Mouse (Mus musculus): ENCODE results near the gene Donson.
"Not testable (repeated sequence)": the region's sequence is repeated elsewhere in the genome, so short reads cannot be mapped to it uniquely, and the experiment has no call there.

The Donson gene

GRCm38 (mm10) chr16:91688023-91688618 is 449 bp downstream of the Donson start:
- DNase-seq: no peak

- no peak for DNase-seq
Measured at GRCm38 (mm10) chr16:91686369-91686768, 2.2 kb downstream of the Donson start.

- no peak for DNase-seq
Measured at GRCm38 (mm10) chr16:91685526-91685925, 3.0 kb downstream of the Donson start.

GRCm38 (mm10) chr16:91680656-91681055 is 7.9 kb downstream of the Donson start:
- no peak for DNase-seq

GRCm38 (mm10) chr16:91678147-91678911 is 10.2 kb downstream of the Donson start:
- no peak for DNase-seq

- no peak for DNase-seq
Measured at GRCm38 (mm10) chr16:91674500-91674899, 14.1 kb downstream of the Donson start.

- no peak for DNase-seq
Measured at GRCm38 (mm10) chr16:91663795-91664194, 24.8 kb downstream of the Donson start.

DNA sequence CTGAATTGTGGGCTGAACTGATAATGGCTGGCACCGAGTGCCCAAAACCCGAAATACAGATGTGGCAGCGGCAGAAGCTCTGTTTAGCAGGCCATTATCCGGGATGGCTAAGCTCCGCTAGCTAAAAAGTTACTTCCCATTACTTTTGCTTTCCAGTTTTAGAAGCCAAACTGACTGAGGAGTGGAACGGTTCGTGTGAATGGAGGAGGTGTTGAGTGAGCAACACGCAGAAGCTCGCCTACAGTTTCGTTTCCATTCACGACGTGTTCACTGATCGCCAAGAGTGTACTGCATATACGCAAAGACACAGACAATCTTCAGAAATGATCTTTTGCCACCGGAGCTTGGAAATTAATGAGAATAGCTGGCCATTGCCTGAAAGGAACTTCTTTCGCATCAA is 26.2 kb downstream of the Donson start:
- DNase-seq: no peak

DNA sequence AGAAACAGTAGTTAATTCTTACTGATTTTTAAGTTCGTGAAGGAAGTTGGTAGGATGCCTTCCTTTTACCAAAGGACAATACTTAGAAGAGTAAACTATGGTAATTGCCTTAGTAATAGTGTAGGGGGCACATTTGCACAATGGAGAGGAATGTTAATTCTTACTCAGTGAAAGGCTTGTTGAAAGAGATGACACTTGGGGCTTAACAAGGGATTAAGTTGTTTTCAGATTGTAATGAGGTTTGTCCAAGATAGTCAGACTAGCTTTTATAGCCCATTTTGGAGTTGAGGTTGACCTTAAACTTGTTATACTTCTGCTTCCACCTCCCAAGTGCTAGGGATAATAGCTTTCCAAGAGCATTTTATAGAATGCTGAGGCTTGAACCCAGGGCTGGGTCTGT is 27.2 kb downstream of the Donson start:
- DNase-seq: no peak

DNA sequence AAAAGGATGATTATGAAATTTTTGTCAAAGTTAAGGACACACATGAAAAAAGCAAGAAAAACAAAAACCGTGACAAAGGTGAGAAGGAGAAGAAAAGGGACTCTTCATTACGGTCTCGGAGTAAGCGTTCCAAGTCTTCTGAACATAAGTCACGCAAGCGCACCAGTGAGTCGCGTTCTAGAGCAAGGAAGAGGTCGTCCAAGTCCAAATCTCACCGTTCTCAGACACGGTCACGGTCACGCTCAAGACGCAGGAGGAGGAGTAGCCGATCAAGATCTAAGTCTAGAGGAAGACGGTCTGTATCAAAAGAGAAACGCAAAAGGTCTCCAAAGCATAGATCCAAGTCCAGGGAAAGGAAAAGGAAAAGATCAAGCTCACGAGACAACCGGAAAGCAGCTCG is 28.8 kb downstream of the Donson start:
- DNase-seq: no peak

GRCm38 (mm10) chr16:91658471-91658870 is 30.1 kb downstream of the Donson start:
- no peak for DNase-seq

- no peak for DNase-seq
Measured at GRCm38 (mm10) chr16:91657285-91657684, 31.3 kb downstream of the Donson start.

GRCm38 (mm10) chr16:91655285-91655684 is 33.3 kb downstream of the Donson start:
- DNase-seq: no peak

- DNase-seq: no peak
Measured at GRCm38 (mm10) chr16:91652191-91652590, 36.4 kb downstream of the Donson start.

DNA sequence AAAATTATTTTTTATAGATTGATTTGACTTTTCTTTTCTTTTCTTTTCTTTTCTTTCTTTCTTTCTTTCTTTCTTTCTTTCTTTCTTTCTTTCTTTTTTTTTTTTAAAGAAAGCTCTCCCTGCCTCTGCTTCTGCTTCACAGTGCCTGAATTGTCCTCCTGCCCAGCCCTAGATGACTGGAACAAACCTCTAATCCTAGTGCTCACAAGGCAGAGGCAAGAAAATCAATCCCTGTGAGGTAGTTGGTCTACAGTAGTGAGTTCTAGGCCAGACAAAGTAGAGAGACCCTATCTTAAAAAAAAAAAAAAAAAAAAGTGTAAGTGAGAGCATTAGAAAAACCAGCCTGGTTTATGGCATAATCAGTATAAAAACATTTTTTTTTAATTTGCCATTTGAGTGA is 38.8 kb downstream of the Donson start:
- DNase-seq: no peak

DNA sequence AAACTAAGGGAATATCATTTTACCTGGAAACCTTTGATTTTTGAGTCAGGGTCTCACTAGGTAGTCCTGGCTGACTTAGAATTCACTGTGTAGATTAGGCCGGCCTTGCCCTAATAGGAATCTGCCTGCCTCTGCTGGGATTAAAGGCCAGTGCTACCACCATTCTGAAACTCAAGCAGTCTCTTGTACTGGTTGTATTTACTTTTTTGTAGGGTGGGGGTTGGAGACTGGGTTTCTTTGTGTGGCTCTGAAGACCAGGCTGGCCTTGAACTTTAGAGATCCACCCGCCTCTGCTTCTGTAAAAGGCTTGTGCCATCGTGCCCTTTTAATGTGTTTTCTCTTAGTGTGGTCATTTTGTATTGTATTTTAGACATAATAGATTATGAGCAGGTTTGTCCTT is 39.3 kb downstream of the Donson start:
- no peak for DNase-seq

GRCm38 (mm10) chr16:91648220-91648550 is 40.4 kb downstream of the Donson start:
- peak; percentile 86 for DNase-seq

DNA sequence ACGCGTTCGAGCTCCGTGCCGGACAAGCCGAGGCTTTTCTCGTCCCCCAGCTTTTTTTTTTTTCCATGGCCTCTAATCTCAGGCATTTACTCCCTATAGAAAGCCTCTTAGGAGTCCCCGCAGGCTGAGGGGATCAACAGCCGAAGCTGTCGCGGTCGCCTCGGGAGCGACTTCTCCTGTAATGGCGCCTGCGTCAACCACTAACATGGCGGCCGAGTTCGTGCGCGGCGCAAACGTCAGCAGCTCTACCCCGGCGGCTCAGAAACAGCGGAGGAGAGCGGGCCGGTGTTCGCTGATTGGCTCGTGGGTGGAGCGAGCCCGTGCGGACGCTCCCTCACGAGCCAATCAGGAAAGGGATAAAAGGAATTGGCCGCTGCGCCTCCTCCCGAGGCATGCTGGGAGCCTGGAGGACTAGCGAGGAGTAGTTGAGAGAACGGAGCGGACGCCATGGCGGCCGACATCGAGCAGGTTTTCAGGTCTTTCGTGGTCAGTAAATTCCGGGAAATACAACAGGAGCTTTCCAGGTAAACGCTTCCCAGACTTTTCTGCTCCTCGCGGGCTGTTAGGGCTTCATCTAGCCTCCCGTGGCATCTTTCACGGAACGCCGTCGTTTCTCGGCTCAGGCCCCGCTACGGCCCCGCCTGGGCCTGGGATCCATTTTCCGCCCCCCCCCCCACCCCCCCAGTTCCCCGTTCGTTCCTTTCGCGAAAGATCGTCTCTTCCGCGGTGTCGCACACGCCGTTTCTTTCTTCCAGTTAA is 40.9 kb downstream of the Donson start, which contains the start of gene Son:
TSS of gene Son (plus strand) at position 46 of the 759 bp plus-strand sequence.
- DNase-seq: peak; percentile 95

- peak; percentile 94 for DNase-seq
Measured at GRCm38 (mm10) chr16:91646681-91647419, 41.7 kb downstream of the Donson start, which contains the start of gene Gart. Gene Gart (minus strand): TSS chr16:91646952.

GRCm38 (mm10) chr16:91645995-91646602 is 42.5 kb downstream of the Donson start:
- no peak for DNase-seq

DNA sequence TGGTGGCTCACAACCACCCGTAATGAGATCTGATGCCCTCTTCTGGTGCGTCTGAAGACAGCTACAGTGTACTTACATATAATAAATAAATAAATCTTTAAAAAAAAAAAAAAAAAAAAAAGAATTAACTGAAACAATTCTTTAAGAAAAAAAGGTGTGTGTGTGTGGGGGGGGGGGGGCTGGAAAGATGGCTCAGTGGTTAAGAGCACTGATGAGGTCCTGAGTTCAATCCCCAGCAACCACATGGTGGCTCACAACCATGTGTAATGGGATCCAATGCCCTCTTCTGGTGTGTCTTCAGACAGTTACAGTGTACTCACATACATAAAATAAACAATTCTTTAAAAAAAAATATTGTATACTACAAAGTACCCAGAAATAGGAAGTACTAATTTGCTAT is 43.1 kb downstream of the Donson start:
- not testable (repeated sequence) for DNase-seq

DNA sequence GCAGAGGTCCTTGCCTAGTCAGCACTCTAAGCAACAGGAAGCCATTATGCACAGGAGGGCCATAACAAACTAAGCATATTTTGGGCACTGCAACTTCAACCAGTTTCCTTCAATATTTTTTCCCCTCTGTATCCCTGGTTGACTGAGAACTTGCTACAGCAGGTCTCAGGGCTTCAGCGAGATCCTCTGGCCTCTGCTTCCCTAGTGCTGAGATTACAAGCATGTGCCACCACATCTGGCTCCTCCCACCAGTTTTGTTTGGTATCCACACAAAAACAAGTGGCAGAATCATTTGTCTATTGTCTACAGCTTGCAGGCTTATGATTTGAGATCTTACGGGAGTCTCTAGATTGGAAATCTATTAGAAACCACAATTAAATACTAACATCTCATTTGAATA is 43.7 kb downstream of the Donson start:
- DNase-seq: no peak

DNA sequence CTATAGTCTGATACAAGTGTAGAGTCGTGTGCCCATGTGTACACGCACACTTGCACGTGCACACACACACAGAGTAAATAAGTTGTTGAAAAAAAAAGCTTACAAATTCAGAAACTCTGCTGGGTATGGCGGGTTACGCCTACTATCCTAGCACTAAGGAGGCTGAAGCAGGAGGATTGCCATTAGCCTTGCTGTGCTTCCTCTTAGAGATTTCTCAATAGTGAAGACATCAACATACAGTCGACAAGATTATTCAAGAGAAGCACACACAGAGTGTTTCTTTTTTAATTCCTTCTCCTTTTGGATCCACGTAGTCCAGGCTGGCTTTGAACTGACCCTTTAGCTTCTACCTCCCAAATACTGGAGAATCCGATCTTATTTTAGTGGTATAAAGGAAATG is 48.4 kb downstream of the Donson start:
- no peak for DNase-seq

Measured in kidney, adult 18-20 months (tissue).